Mouse (Mus musculus): ENCODE measurements around the gene Sumf2.

DNA sequence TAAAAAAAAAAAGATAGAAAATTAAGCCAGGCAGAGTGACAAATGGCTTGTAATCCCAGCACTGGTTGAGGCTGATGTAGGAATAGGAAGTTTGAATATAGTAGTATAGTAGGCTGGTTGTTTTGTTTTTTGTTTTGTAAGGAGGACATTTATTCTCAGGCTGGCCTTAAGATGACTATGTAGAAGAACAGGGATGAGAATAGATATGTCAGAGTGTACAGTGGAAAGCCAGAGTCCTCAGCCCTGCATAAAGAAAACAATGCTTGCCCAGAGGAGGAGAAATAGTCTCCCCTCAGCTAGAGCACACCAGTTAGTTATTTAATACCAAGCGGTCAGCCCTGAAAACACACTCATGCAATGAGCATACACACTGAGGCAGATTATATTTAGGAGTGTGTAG is 51.7 kb downstream of the Sumf2 start, which contains the start of gene Phkg1:
- TF ChIP-seq CTCF (IDR thresholded peaks at IDR 0.05; ENCODE audit: borderline replicate concordance, control insufficient read depth, extremely low read depth, insufficient read depth, low read length, poor library complexity) = no peak
- TF ChIP-seq POLR2A (IDR thresholded peaks at IDR 0.05; ENCODE audit: control insufficient read depth, extremely low read depth, insufficient read depth, low read length, poor library complexity) = no peak
